Mouse (Mus musculus): ENCODE results near the gene Cerkl.

Gene Cerkl

GRCm38 (mm10) chr2:79371326-79372153 lies 85.0 kb downstream of the Cerkl start:
- DNase-seq: no peak

DNA sequence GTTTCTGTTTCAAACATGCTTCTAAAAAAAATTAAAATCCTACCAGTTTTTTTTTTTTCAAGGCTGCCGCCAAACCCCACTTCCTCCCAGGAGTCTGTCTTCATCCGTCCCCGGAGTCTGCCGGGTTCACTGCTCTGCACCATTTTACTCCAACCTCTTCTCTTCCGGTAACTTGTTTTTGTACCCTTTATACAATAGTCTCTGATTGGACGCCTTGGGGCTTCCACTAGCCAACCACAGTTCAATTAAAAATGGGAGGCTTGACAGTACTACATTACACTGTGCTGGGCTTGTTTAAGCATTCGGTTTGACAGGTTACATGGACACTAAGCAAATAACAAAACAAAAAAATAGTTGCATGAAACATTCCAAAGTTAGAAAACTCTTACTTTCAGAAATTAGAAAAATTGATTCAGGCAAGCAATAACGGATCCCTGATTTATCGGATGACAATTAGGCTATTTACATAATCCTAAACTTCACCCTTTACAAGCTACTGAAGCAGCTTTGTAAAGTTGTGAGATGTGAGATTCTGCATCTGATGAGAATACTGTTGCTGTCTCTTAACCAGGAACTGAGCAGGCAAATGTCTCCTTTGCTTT lies 85.8 kb downstream of the Cerkl start:
- no peak for DNase-seq

DNA sequence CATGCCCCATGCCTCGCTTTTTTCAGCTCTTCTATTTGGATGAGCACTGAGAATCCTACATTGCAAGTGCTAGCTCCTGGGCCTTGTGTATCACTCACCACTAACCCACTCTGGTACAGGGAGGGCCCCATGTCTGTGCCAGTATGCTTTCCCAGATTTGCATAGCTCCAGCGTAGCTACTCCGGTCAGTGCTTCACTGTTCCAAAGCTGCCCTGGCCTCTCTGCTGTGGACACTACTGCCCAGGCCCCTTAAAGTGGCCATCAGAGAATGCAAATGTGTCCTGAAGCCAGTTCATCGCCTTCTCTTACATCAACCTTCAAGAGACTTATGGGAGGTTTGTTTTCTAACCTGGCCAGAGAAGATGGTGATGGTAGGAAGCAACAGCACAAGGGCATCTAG lies 86.7 kb downstream of the Cerkl start:
- no peak for DNase-seq

GRCm38 (mm10) chr2:79369061-79369524 lies 87.5 kb downstream of the Cerkl start:
- no peak for DNase-seq

DNA sequence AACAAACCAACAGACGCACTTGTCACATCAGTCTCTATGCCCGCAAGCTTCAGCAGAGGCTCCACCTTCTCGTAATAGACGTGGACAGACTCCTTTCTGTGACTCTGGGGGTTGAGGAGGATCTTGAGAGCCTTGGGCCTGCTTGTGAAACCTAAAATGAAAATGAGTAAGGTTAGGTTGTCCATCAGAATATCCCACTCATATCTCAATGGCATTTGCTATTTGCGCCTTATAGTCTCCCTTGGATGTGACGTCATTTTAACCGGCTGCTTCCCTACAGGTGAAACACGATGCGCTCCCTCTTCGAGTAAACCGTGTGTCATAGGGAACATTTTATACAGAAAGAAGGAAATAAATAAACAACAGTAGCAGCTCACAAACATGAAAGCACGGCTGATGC lies 87.9 kb downstream of the Cerkl start:
- DNase-seq: no peak

DNA sequence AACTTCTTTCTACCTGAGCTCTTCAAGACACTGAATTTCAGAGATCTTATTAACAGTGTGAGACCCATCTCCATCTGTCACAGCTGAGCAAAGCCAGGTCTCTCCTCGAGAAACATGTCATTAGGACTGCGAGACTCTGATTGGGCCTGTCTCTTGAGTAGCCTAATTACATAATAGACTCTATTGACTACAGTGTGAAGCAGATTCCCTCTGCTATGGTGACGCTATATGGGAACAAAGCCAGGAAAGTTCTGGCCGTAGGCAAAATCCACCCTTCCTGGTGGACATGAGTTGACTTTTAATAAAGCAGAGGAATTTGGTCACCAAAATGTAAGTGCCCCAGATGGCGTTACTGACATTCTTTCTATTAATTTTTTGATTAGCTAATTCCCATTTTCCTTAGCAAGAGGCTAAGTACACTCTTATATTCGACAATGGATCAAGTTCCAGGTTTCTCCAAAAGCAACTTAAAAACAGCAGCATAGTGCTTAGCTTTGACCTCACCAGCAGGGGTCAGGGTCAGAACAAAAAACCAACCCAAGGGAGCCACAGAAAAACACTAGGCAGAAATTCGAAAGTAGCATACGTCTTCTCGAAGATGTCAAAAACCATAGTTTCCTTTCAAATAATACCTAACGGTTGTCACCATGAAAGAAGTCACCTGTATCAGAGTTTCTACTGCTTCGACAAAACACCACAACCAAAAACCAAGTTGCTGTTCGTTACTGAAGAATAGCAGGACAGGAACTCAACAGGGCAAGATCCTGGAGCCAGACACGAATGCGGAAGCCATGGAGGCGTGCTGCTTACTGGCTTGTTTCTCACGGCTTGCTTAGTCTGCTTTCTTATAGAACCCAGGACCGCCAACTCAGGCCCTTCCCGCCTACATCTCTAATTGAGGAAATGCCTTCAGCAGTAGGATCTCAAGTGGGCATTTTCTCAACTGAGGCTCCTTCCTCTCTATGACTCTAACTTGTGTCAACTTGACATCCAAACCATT lies 88.8 kb downstream of the Cerkl start:
- no peak for DNase-seq

GRCm38 (mm10) chr2:79363920-79364319 lies 92.7 kb downstream of the Cerkl start:
- no peak for DNase-seq

- no peak for DNase-seq
Measured at GRCm38 (mm10) chr2:79362029-79362428, 94.6 kb downstream of the Cerkl start.

- no peak for DNase-seq
Measured at GRCm38 (mm10) chr2:79357835-79358234, 98.8 kb downstream of the Cerkl start.

DNA sequence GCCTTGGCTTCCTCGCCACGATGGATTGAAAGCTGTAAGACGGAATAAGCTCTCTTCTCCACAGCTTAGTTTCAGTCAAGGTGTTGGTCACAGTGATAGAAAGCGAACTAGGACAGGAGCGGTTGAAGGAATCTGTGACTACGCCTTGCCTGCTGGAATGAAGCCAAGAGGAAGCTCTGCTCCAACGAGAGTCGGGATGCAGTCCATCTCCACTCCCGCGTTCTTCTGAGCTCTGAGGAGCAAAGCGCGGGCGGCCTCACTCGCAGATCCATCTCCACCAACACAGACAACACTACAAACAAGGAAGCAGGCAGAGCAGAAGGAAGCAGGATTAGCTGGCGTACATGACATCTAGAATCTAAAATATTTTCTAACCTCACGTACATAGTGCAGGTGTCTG lies 101.8 kb downstream of the Cerkl start:
- DNase-seq: no peak

- no peak for DNase-seq
Measured at GRCm38 (mm10) chr2:79352100-79352802, 104.3 kb downstream of the Cerkl start.

DNA sequence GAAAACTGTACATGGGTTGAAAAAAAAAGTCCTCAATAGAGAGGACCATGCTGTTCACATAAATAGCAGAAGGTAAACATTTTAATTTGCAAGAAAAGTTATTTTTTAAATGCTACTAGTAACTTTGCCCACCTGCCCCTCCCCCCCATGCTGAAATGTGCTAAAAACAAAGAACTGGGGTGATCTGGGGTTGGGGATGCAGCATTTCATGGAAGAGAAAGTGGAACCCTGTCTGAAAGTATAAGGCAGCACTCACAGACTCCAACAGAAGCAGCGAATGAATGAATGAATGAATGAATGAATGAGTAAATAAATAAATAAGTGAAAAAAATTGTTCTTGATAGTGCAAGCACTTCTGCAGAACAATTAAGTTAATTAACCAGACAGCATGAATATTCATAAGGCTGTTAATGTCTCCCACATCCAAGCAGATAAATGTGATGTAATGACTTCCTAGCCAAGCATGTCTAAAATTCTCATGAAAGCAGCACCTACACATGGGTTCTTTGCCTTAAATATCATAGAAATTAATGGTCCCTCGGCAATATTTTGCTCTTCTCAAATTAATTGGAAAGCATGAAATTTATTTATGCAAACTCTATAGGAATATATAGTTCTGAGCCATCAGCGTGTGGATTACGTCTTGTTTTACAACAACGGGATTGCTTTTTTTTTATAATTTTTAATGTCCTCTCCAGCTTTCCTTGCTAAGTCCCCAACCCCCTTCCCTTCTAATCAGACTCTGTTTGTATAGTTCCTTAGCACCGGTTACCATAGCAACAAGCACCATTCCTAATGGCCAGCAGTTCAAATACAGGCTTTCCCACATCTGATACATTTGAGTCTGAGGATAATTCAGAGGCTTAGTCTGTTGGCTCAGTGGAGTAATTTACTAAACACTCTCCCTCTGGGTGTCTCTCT lies 105.1 kb downstream of the Cerkl start:
- DNase-seq: no peak

GRCm38 (mm10) chr2:79343115-79343514 lies 113.5 kb downstream of the Cerkl start:
- no peak for DNase-seq

GRCm38 (mm10) chr2:79339003-79339402 lies 117.6 kb downstream of the Cerkl start:
- no peak for DNase-seq

GRCm38 (mm10) chr2:79336141-79336540 lies 120.4 kb downstream of the Cerkl start:
- DNase-seq: no peak

GRCm38 (mm10) chr2:79334661-79335060 lies 121.9 kb downstream of the Cerkl start:
- no peak for DNase-seq

DNA sequence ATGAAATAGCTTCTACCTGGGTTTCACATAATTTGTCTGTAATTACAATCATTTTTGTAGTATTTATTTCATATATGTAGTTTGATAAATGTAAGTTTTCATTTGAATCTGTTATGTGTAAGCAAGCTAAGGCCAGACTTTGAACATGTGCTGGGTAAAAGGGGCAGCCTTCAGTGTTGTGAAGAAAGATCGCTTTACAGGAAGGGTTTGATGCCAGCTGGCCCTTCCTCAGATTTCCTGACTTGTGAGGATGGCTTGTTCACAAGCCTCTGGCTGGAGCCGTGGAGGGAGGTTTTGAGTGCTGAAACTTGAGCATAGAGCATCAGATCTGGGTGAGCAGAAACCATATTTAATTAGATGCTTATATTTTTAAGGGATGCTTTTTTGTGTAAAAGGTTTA lies 128.5 kb downstream of the Cerkl start:
- DNase-seq: no peak

DNA sequence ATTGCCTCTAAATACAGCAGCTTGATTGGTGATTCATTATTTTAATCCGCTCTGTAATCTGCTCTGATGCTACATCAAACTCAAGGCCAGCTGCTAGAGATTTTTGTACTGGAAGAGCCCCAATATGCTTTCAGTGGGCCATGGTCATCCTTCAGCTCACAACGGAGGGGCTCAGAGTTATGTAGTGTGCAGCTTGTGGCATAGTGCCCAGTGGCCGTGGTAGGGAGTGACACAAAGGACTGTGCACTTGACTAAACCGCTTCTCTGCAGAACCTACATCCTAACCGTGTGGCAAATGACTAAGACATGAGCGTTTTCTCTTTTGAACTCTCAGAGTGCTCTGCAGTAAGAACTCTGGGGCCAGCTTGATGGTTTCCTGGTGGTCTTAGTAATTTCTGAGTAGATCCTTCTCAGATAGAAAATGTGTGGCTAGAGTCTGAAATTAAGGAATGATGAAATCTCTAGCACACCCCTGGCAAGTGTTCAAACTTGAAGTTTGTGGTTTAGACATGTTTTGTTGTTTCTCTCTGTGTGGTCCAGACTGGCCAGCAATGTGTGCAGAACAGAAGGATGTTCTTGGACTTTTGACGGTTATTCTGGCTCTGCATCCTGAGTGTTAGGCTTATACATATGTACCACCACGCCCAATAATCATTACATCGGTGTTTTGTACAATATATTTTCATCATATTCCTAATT lies 140.3 kb downstream of the Cerkl start:
- no peak for DNase-seq

GRCm38 (mm10) chr2:79315108-79315507 lies 141.5 kb downstream of the Cerkl start:
- DNase-seq: no peak

DNA sequence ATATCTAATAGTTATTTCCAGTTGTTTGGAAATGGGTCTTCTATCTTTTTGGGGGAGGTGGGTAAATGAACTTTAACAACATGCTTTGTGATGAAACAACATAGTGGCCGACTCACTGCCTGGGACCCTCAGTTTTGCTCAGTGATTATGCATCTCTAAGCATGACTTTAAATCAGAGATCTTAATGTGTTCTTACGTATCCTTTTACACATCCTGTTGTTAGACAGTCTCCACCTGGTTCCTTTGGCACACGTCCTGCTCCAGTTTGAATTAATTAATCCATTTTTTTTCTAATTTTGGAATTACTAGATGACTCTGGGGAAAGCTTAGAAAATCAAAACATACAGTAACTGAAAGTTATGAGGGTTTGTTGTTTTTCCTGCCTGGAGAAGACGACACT lies 144.1 kb downstream of the Cerkl start:
- DNase-seq: no peak
